Mouse (Mus musculus) kidney, adult 2 months (tissue): ENCODE measurements at regions not wholly inside any gene's neighbourhood (a gene's known extent, or its start where the extent isn't known, plus 50 kb on each side); places are given as distances from the start of the nearest gene placed in this dataset.

Experiments used
- CTCF ChIP-seq: fragments of 200-500 bp; conservative IDR thresholded peaks from 2 replicates; pipeline ENCODE4 v1.5.1; 2011; ENCODE audit warnings: low read depth, mild to moderate bottlenecking, control low read depth, low read length, moderate library complexity, mixed read lengths; ENCODE audit not compliant: insufficient read depth, insufficient read length
- POLR2A ChIP-seq: fragments of 200-500 bp; IDR thresholded peaks from one replicate; pipeline ENCODE4 v1.6.1; 2011; ENCODE audit warnings: low read depth, low read length, control low read depth

GRCm38 (mm10) chr8:47768751-47769150 is 53.2 kb upstream of the Cldn24 start:
- no peak for TF ChIP-seq POLR2A
- TF ChIP-seq CTCF = no peak
